Mouse (Mus musculus) heart, postnatal 14 days (tissue): ENCODE measurements around the gene Dynll1. TPM values are rescaled to one million over a fixed set of nuclear protein-coding genes. Genes with fewer than 3 reads are reported as not detected.

Experiments
- DNase-seq, 2 experiments: peaks; one replicate each; pipeline ENCODE4 v3.0.0; 2021 to 2022
- intact Hi-C: fragments of 180-260 bp; cut with DNase I; formaldehyde crosslinking; loops from one replicate; pipeline ENCODE4 v1.15.1; 2025
- total RNA-seq, 2 experiments: library from RNA; stranded (reverse); gene quantifications; 2 replicates each; pipeline ENCODE4 v1.2.3; 2021

Dynll1 gene
- total RNA-seq, 2 experiments from 2014 or later: 135 to 185 TPM

DNA sequence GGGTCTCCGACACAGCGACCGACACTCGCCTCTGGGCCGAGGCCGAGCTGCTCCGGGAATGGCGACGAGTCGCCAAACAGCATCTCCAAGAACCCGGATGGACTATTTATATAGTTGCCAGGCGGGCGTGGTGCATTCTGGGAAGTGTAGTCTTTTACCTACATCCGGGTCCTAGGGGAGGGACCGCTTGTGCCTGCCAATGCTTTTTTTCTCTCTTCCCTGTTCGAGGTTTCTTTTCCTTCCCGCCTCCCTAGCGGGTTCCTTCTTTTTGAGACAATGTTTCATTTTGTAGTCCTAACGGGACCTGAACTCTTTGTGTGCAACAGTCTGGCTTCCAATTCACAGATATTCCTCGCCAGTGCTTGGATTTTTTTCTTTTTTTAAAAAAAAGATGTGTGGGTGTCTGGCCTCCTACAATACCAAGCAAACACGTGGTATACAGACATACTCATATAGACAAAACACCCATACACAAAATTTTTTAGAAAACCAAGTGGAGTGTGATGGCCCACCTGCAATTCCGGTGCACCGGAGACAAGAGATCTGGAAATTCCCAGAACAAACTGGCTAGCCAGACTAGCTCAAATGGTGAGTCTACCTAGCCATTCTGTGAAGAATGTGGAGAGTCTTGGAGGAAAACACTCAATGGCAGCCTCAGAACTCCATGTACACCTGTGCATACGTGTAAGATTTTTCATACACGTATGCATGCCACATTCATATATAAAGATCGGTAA is 27.8 kb downstream of the Dynll1 start, which contains the start of gene Rnf10:
Gene Rnf10 (minus strand): TSS at position 87 of the 737 bp plus-strand sequence.
- intact Hi-C loops: no loop called here

DNA sequence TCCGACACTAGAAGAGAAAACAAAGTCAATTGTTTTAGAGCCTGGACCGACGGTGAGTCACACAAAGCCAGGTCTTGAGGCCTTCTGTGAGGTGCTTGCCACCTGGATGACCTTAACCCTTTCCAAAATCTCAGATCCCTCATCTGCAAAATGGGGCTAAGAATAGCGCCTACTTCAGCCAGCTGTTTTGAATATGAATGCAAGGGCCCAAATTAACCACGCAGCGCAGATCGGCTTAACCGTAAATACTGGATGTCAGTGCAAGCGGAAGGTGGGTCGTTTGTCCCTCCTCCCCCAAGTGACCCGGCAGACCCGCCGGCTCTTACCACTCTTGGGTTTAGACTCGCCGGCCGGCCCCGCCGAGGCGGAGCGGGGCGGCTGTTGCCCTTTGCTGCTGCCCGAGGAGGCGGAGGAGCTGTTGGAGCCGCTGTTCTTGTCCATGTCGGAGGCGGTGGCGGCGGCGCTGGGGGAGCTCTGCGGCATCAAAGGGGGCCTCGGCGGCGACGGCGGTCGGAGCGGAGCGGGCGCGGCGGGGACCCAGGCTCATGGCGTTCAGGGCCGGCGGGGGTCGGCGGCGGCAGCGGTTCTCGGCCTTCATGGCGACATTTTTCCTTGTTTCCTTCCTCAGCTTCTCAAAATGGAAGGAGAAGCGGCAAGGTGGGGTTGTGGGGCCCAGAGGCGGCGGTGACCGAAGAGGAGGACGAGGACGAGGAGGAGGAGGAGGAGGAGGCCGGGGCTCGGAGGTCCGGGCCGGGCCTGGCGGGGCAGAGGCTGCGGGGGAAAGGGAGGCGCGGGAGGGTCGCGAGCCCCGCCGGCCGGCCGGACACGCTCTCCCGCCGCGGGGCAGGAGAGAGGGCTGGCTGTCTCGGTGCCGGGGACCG is 28.6 kb downstream of the Dynll1 start:
- intact Hi-C loops: no loop called here
- DNase-seq: peak; percentile 46 to 47

More for the DNA sequence above, 27.8 kb downstream of the Dynll1 start, which contains the start of gene Rnf10:
- DNase-seq: peak; percentile 95 to 99

DNA sequence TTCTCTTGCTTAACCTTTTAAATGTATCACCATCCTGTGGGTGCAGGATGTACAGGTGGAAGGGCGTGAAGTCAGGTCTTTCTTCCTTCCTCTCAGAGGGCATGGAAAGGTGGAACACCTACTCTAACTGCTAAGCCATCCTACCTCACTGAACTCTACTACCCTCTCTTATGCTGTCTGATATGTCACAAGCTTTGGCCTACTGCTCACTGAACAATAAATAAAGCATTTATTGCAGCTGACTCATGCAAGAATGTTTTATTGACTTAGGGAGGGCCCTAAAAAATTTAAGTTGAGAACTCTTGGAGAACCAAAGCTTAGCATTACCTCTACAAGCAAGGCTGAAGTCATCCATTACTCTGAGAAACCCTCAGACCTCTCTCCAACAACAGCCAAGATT is 30.8 kb downstream of the Dynll1 start:
- no peak for DNase-seq
- intact Hi-C loops: no loop called here

DNA sequence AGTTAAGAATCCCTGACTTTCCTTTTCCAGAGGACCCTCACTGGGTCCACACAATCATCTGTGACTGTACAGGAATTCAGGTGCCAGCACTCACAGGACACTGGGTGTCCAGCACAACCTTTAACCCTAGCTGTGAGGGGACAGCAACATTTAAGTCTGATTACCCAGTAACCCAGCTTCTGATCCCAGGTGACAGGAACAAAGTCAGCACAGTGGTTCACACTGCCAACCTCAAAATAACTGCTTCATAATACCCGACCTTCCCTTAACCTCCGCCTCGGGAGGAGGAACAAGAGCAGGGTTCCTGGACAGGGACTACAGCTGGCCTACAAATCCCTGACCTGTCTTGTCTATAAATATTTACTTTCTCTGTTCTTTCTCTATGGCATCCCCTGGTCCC is 32.5 kb downstream of the Dynll1 start:
- intact Hi-C loops: no loop called here
- DNase-seq: no peak

DNA sequence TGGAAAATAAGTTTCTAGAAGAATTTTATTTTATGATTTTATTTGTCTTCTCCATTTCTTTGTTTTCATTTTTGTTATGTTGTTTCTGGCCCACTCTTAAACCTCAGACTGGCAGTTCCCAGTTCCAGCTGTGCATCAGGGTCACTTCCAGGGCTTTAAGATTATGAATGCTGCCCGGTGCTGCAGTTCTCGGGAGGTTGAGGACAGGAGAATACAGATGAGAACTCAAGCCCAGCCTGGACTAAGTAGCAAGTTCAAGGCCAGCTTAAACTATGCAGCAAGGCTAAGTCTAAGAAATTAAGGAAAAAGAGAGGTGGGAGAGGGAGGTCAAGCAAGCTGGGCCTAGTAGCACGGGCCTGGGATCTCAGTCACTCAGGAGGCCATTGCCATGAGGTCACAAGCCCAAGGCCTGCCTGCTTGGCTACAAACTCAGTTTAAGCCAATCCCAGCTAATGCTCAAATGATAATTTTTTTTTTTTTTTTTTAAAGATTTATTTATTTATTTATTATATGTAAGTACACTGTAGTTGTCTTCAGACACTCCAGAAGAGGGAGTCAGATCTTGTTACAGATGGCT is 33.2 kb downstream of the Dynll1 start:
- no peak for DNase-seq

DNA sequence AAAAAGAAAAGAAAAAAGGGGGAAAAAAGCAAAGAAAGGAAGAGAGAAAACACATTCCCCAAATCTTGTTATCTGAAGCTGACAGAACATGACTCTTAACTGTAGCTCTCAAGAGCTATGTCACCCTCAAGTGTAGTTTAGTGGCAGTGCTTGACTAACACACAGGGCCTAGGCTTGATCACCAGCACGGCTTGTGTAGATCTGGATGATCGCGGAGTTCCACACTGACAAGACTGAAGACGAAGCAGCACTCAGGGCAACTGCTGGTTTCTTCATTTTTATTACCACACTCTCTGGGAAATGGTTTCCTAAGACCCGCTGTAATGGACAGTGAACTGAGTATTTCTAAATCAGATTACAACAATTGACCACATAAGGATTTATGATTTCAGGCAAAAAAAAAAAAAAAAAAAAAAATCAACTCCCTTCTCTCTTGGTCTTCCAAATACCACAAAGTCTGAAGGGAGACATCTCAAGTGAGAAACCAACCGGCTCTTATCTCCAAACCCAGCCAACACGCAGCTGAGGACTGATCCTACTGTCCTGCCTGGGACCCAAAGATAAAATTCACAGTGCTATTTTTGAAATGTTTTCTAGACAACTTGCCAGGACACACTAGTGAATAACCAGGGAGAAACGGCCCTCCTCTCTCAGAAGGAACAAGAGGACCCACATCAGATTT is 33.9 kb downstream of the Dynll1 start:
- DNase-seq: no peak
- intact Hi-C loops: no loop called here

More for the DNA sequence above, 33.2 kb downstream of the Dynll1 start:
- intact Hi-C loops: no loop called here

DNA sequence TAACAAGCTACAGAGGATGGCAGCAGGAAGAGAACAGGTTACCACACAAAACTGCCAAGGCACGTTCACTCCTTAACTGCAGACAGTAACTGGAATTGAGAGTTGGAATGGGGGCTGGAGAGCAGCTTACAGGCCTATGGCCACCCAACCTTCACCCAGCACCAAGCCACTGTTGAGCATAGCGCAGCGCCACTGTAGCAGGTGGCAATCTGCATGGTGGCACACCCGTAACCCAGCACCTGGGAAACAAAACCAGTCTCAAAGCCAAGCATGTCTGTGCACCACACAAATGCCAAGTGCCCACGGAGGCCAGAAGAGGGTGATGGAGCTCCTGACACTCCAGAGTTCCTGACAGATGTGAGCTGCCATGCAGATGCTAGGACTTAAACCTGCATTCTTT is 34.5 kb downstream of the Dynll1 start:
- intact Hi-C loops: no loop called here
- no peak for DNase-seq

DNA sequence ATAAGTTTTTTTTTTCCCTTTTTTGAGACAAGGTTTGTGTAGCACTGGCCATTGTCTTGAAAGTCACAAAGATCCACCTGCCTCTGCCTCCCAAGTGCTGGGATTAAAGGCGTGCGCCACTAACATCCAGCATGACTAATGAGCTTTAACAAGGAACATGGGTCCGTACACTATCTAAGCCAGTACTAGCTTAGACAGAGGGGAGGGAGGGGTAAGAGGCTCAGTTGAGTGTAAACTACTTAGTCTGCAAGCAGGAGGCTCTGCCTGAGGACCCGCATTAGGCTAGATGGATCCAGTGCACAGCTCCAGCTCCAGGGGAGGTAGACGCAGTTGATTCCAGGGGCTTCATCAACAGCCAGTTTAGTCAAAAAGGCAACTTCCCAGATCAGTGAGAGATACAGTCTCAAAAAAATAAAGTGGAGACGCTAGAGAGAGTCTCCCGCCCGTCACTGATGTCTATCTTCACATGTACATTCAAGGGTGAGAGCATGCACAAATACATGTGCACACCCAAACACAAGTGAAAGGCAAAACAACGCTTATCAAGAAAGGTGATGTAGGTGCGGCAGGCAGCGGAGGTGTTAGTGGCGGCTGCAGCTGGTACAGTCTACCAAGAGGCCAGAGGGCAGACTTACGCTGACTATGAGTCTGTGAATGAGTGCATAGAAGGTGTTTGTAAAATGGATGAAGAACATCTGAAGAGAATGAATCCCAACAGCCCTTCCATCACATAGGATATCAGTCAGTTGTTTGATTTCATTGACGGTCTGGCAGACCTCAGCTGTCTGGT is 38.1 kb downstream of the Dynll1 start:
- no peak for DNase-seq
- intact Hi-C loops: no loop called here

DNA sequence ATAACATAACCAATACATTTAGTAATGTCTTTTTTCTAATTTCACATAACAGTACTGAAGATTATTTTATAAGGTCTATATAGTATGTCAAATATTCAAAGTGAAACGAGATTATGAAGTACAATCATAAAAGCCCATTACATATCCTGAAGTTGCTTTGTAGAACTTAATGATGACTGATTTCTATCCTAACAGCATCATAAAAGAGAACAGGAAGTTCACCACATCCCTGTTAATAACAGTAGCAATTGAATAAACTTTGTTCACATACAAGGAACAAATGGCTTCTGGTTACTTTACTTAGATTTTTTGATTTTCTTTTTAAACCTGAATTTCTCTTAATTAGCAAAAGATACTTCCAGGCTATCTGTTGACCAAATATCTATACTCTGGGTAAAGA is 38.9 kb downstream of the Dynll1 start:
- intact Hi-C loops: no loop called here
- DNase-seq: no peak

DNA sequence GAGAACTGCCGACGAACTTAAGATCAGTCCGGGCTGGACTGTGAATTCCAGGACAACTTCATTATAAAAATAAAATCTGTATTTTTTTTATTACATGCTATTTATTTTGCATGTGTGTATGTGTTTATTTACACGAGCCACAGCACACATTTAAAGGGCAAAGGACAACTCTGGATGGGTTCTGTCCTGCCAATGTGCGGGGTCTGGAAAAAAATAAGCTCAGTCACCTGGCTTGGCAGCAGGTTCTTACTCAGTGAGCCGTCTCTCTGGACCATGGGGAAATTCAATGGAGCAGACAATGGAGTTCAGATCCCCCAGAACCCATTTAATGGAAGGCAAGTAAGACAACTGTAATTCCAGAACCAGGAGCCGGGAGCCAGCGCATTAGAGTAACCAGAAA is 39.7 kb downstream of the Dynll1 start:
- DNase-seq: no peak
- intact Hi-C loops: no loop called here

DNA sequence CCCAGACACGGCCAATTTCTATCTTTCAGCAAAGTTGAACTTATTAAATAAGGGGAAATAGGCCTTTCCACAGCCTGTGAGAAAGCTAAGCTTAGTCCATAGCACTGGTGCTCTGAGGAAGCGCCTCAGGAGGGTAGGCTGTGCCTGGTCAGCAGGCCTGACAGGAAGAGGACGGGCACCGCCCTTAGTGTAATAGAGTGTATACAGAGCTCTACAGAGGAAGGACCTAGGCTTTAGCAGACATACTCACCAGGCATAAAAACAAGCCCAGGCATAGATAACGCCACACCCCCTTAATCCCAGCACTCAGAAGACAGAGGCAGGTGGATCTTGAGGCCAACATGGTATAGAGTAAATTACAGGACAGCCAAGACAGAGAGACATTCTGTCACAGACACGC is 40.4 kb downstream of the Dynll1 start:
- DNase-seq: no peak
- intact Hi-C loops: no loop called here

DNA sequence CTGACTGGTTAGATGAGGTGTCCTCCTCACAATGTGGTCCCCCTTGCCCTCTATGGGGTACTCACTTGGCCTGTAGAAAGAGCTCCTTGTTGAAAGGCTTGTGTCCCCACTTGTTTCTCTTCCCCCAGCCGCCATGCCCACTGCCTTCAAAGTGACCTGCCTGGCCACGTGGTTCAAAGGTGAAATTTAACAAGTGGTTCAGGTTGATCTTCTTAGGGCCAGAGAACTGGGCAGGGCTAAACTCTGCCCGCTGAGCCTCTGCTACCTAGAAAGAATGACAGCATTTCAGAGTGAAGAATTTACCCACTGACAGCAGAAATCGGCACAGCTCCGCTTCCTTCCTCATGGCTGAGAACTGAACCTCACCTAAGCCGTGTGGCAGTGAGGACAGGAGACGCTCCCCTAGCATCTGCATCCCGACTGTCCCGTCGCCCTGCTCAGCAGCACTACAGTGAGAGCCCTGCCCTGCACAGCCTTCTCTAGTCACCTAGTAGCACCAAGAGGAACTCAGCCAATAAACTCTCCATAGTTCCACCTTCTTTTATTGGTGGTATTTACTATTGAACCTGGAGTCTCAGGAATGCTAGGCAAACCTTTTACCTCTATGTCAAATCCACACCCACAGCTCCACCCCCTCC is 43.8 kb downstream of the Dynll1 start:
- intact Hi-C loops: no loop called here
- no peak for DNase-seq

DNA sequence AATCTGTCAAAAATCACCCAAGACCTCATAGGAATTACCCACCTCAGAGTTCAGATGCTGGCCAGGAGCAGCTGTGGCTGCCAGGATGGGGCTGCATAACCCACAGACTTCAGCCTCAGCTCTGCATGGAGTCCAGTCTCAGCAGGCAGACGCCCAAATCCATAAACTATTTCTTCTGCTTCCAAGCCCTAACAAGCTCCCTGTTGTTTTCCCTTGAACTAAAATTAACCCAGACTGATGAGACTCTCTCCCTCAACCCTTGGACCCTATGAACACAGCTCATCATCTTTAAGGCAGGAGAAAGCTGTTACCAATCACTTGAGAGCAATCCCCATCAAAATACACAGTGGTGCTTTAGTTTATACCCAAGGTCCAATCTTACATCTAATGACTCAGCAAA is 45.3 kb downstream of the Dynll1 start:
- intact Hi-C loops: no loop called here
- DNase-seq: no peak

Other genes with a start within 250 kb of the Dynll1 start
- gene Gm10401, start 202.7 kb downstream of the Dynll1 start, total RNA-seq: not detected
- gene Acads, start 181.7 kb downstream of the Dynll1 start, total RNA-seq: 100 to 1,000 TPM; 196 to 208 TPM
- gene Unc119b, start 166.0 kb downstream of the Dynll1 start, total RNA-seq: 10 to 100 TPM; 24.7 to 25.8 TPM
- 10 to 100 TPM; 70.0 to 77.1 TPM for gene Mlec, start 142.8 kb downstream of the Dynll1 start, total RNA-seq
- 1 to 10 TPM; 3.5 to 4.0 TPM for gene Cabp1, start 106.6 kb downstream of the Dynll1 start, total RNA-seq
- 10 to 100 TPM; 27.6 to 29.8 TPM for gene Pop5, start 65.2 kb downstream of the Dynll1 start, total RNA-seq
- 100 to 1,000 TPM; 389 to 391 TPM for gene Rnf10, start 28.1 kb downstream of the Dynll1 start, total RNA-seq
- gene Coq5, start 21.3 kb downstream of the Dynll1 start, total RNA-seq: 100 to 1,000 TPM; 143 to 157 TPM
- gene Srsf9, start 26.2 kb upstream of the Dynll1 start, total RNA-seq: 10 to 100 TPM; 26.3 to 26.9 TPM
- gene Gatc, start 40.2 kb upstream of the Dynll1 start, total RNA-seq: 10 to 100 TPM; 16.0 to 17.0 TPM
- 10 to 100 TPM; 21.1 to 23.1 TPM for gene Triap1, start 40.2 kb upstream of the Dynll1 start, total RNA-seq
- 100 to 1,000 TPM; 367 to 372 TPM for gene Cox6a1, start 48.0 kb upstream of the Dynll1 start, total RNA-seq
- gene Msi1, start 128.6 kb upstream of the Dynll1 start, total RNA-seq: 1 to 10 TPM; 1.9 to 2.0 TPM
- gene Pla2g1b, start 165.3 kb upstream of the Dynll1 start, total RNA-seq: not detected
- gene Sirt4, start 183.7 kb upstream of the Dynll1 start, total RNA-seq: 10 to 100 TPM; 17.9 to 18.7 TPM
- gene Pxn, start 205.7 kb upstream of the Dynll1 start, total RNA-seq: 10 to 100 TPM; 52.4 to 54.2 TPM